Mouse (Mus musculus): ENCODE measurements around the gene Mcidas.
A peak's percentile ranks its signal among the peaks of the same experiment; 100 is the strongest.

Gene Mcidas

GRCm38 (mm10) chr13:112993531-112994152 is at the start of gene Mcidas:
Gene Mcidas (plus strand): TSS chr13:112993845.
- DNase-seq (ENCODE audit: inconsistent age in 2 of 2, low spot score in 1 of 2): peak in 1 of 2 experiments; percentile 59

DNA sequence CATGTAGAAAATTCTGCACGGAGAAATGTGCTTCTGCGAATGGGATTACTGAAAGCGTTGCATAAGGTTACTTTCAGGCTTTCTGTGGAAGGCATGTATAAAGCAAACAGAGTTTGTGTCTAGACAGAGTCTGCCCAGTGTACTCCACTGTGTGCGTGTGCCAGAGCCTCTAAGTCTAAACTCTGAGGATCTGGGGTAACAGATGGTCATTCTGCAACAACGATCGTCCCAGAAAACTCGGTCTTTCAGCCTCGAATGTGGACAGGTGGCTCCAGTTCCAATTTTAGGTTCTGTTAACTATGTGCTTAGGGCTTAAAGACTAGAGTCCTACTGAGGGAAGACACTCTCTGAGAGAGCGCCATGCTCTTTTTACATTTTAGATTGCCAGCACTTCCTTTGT is 48.3 kb upstream of the Mcidas start:
- DNase-seq (ENCODE audit: inconsistent age in 2 of 2, low spot score in 1 of 2): no peak

DNA sequence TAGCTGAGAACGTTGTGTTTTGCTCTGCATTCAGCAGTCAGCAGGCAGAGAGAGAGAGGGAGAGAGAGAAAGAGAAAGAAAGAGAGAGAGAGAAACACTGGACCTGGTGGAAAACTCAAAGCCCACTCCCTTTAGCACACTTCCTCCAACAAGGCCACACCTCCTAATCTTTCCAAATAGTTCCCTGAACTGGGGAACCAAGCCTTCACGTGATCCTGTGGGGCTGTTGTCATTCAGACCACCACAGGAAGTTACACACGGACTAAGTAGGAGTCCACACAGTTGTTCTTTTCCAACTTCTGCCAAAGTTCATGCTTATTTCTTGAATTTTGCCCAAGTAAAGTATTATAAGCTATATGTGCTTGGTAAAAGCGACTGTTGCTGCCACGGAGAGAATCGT is 47.7 kb upstream of the Mcidas start:
- no peak for DNase-seq (ENCODE audit: inconsistent age in 2 of 2, low spot score in 1 of 2)

- DNase-seq (ENCODE audit: inconsistent age in 2 of 2, low spot score in 1 of 2): no peak
Measured at GRCm38 (mm10) chr13:112954067-112954466, 39.6 kb upstream of the Mcidas start.

- no peak for DNase-seq (ENCODE audit: inconsistent age in 2 of 2, low spot score in 1 of 2)
Measured at GRCm38 (mm10) chr13:112963081-112963480, 30.6 kb upstream of the Mcidas start.

GRCm38 (mm10) chr13:112964421-112964820 is 29.2 kb upstream of the Mcidas start:
- DNase-seq (ENCODE audit: inconsistent age in 2 of 2, low spot score in 1 of 2): no peak

GRCm38 (mm10) chr13:112967267-112967666 is 26.4 kb upstream of the Mcidas start:
- DNase-seq (ENCODE audit: inconsistent age in 2 of 2, low spot score in 1 of 2): no peak

GRCm38 (mm10) chr13:112976720-112977119 is 16.9 kb upstream of the Mcidas start:
- DNase-seq (ENCODE audit: inconsistent age in 2 of 2, low spot score in 1 of 2): no peak

DNA sequence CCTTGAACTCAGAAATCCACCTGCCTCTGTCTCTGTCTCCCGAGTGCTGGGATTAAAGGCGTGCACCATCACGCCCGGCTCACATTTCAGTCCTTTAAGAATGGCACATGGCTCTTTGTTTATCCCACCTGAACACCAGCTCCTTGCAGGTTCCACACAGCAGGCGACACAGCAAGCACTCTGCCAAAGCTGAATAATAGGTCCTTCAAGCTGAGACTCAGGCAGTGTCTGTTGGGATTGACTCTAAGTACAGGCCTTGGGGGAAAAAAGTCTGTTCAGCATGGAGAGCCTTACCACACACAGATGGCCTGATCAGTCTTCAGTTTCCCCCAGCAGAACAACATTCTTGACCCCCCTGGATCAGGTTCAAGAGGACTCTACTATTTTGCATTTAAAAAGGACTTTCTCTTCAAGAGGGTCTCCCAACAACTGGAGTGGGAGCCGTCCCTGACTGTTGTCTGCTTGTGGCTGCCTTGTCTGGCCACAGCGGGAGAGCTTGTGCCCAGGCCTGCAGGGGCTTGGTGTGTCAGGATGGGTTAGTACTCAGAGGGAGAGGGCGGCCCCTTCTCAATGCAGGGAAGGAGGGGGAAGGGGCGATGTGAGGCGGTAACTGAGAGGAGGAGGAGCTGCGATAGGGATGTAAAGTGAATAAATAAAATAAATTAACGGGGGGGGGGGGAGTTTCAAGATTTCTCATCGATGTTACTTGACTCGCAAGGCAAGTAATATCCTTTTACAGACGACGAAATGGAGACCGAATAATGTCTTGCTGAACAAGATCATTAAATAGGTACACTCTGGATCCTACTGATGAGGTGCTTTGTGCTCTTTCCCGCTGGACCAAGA is 7.8 kb upstream of the Mcidas start:
- DNase-seq (ENCODE audit: inconsistent age in 2 of 2, low spot score in 1 of 2): no peak

DNA sequence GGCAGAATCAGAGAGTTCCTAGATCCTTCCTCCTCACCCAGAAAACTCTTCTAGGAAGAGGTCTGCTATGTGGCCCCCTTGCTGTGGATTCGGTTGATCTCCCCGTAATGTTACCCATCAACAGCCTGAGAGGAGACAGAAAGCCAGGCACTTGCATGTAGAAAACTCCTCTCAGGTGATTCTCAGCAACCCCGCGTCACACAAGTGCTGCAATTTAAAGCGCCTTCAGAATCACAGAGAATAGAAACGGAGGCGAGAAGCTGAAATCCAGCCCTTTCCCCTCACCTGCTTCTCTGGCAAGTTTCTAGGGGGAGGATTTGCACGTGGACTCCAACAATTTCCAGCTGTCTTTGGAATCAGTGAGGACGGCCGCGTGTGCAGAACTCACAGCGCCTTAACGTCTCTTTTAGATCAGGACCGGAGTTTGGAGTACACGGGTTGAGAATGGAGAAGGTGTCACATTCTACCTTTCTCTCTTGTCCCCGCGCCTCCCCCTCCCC is 7.1 kb upstream of the Mcidas start:
- peak in 1 of 2 experiments; percentile 31 for DNase-seq (ENCODE audit: inconsistent age in 2 of 2, low spot score in 1 of 2)

DNA sequence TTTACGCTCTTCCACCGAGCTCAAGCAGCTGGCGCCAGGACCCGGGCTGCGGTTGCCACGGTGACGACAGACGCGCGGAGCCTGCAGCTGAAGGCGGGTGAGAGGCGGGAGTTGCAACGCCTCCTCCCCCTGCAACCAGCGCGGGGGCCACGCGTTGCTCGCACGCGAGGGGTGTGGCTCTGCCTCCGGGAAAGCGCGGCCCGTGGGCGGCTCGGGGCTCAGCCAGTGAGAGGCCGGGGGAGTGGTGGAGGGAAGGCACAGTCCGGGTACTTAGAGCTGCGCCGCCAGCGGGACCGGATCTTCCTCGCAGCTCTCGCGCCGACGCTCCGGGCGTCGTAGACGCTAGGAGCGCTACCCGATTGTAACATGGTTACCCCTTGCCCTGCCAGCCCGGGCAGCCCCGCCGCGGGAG is 6.1 kb upstream of the Mcidas start, which contains the start of gene Ccno:
TSS of gene Ccno (plus strand) at position 271 of the 412 bp plus-strand sequence.
- DNase-seq (ENCODE audit: inconsistent age in 2 of 2, low spot score in 1 of 2): peak; percentile 98

DNA sequence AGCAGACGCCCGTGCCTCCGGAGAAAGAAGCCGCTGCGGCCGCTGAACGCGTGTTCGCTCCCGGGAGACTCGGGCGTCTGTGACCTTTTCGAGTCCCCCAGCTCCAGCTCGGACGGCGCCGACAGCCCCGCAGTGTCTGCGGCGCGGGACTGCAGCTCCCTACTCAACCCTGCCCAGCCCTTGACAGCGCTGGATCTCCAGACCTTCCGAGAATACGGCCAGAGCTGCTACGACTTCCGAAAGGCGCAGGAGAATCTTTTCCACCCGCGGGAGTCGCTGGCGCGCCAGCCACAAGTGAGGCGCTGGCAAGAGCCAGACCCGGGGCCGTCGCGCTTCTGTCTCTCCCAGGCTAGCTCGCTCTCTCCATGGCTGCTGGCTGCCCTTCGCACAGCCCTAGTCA is 5.7 kb upstream of the Mcidas start:
- DNase-seq (ENCODE audit: inconsistent age in 2 of 2, low spot score in 1 of 2): no peak

GRCm38 (mm10) chr13:112988866-112989265 is 4.8 kb upstream of the Mcidas start:
- peak in 1 of 2 experiments; percentile 40 for DNase-seq (ENCODE audit: inconsistent age in 2 of 2, low spot score in 1 of 2)

DNA sequence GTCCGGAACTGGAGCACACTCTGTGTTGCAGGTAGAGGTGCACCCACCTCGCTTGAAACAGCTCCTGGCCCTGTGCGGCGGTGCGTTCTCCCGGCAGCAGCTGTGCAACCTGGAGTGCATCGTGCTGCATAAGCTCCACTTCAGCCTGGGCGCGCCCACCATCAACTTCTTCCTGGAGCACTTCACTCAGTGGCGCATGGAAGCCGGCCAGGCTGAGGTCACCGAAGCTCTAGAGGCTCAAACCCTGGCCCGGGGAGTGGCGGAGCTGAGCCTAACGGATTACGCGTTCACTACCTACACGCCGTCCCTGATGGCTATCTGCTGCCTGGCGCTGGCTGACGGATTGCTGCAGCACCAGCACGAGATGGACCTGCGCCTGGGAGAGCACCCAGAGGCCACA is 4.1 kb upstream of the Mcidas start:
- DNase-seq (ENCODE audit: inconsistent age in 2 of 2, low spot score in 1 of 2): peak in 1 of 2 experiments; percentile 32

- no peak for DNase-seq (ENCODE audit: inconsistent age in 2 of 2, low spot score in 1 of 2)
Measured at GRCm38 (mm10) chr13:112990346-112990745, 3.3 kb upstream of the Mcidas start.

DNA sequence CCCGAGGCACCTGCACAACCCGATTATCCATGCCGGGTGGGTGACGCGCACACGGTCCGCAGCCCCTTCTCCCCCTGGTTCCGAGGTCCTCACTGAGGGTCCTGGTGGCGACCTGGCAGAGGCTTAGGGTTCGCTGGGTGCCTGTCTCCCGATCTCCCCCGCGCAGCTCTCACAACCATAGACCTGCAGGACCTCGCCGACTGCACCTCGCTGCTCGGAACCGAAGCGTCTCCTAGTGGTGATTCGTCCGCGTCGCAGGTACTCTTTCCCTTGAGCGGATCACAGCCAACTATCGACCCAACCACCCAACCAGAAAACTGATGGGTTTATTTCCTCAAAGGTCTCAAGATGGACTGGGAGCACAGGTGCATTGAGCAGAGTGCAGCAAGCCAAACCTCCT is 546 bp downstream of the Mcidas start:
- DNase-seq (ENCODE audit: inconsistent age in 2 of 2, low spot score in 1 of 2): peak; percentile 55 to 84

DNA sequence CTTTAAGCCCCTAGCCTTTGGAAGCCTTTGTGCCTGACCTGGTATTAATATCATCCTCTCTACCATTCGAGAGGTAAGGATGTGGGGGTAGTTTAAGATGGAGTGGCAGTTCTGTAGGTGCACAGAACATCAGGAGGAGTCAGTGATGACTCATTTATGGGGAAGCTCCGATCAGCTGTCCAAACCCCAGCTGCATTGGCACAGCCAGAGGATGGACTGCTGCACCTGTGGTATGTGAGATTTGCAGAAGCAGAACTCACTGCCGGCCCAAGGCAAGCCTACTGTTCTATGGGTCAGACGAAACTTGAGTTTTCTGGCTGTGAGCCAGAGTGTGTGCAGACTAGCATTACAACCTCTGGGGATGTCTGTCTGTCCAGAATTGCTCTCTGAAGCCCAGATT is 2.8 kb downstream of the Mcidas start:
- DNase-seq (ENCODE audit: inconsistent age in 2 of 2, low spot score in 1 of 2): no peak

GRCm38 (mm10) chr13:112997369-112997768 is 3.7 kb downstream of the Mcidas start:
- DNase-seq (ENCODE audit: inconsistent age in 2 of 2, low spot score in 1 of 2): no peak

DNA sequence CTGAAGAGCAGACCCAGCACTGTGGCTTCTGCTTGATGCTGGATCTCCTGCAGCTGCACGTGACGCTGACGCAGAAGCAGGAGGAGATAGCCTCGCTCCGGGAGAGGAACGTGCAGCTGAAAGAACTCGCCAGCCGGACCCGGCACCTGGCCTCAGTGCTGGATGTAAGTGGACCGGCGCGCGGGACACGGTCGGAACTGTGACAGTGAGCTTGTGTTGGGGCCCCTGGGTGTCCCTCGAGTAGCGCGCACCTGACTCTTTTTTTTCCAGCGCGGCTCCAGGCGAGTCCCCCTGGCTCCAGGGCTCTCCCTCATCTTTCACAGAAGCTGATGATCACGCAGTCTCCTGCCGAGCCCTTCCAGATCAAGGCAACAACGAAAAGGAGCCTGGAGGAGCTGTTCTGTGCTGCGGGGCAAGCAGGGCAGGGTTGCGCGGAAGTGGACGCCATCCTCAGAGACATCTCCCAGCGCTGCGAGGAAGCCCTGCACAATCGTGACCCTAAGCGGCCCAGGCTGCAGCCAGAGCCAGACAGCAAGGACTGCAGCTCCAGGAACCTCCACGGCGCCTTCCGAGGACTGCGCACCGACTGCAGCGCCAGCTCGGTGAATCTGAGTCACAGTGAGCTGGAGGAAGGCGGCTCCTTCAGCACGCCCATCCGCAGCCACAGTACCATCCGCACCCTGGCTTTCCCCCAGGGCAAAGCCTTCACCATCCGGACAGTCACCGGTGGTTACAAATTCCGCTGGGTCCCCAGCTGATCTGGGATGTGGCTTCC is 5.0 kb downstream of the Mcidas start:
- DNase-seq (ENCODE audit: inconsistent age in 2 of 2, low spot score in 1 of 2): peak; percentile 44 to 78

GRCm38 (mm10) chr13:113000090-113000489 is 6.4 kb downstream of the Mcidas start:
- DNase-seq (ENCODE audit: inconsistent age in 2 of 2, low spot score in 1 of 2): no peak

- no peak for DNase-seq (ENCODE audit: inconsistent age in 2 of 2, low spot score in 1 of 2)
Measured at GRCm38 (mm10) chr13:113000576-113001318, 7.1 kb downstream of the Mcidas start.

Data from adrenal gland, adult (tissue).